In genomic region chr2:116074061-116074460, GRCm38 (mm10) we compare ENCODE assay signal across 14 mouse cellular contexts. TPM values are rescaled to one million over a fixed set of nuclear protein-coding genes. Genes with fewer than 3 reads are reported as not detected.
DNase-seq lines count a peak whose midpoint lies in the region; ATAC-seq and TF ChIP-seq lines count a peak whose summit lies in the region.
"Had no signal": no experiment of that assay in that cellular context is flagged by ENCODE, and none has a peak within 500 bp of the region (broad histone marks: within the 10 kb centered on the region; RNA-seq: fewer than 3 reads in every experiment).

No protein-coding gene starts in this region.

- DNase-seq in forebrain, embryonic 10.5 days (ENCODE audit: extremely low spot score, low spot score): no peak
- no peak for DNase-seq in right cerebral cortex, adult 2 months (ENCODE audit: low spot score in 2 of 2)
- DNase-seq in ovary, postnatal 10 days (ENCODE audit: low spot score): no peak
- DNase-seq in left cerebral cortex, postnatal 36 days (ENCODE audit: low spot score in 2 of 2): no peak
- DNase-seq: heart, adult 18-20 months; lung, embryonic 14.5 days had no signal

- peak overlapping the region; percentile 86 for H3K4me2 ChIP-seq in forebrain, embryonic 13.5 days
- peak overlapping the region; percentile 87 for H3K4me2 ChIP-seq in hindbrain, embryonic 13.5 days
- no peak overlapping the region; the same call in none of the 2 replicates for H3K4me2 ChIP-seq in midbrain, embryonic 16.5 days (ENCODE audit: low read length)
- H3K4me2 ChIP-seq: limb, embryonic 12.5 days had no signal

- ATAC-seq in forebrain, embryonic 13.5 days: no peak
- no peak for ATAC-seq in hindbrain, embryonic 13.5 days (ENCODE audit: low FRiP score)
- no peak for ATAC-seq in midbrain, embryonic 16.5 days
- ATAC-seq: activated CD4-positive, CD25-positive, alpha-beta regulatory T cell, adult 4 months had no signal

- no peaks in the 10 kb centered on the region for H3K9me3 ChIP-seq in forebrain, embryonic 13.5 days (replicated peaks)
- no peaks in the 10 kb centered on the region for H3K9me3 ChIP-seq in forebrain, embryonic 10.5 days
- H3K9me3 ChIP-seq in hindbrain, embryonic 13.5 days: no peaks in the 10 kb centered on the region
- no peaks in the 10 kb centered on the region for H3K9me3 ChIP-seq in midbrain, embryonic 16.5 days (replicated peaks; ENCODE audit: control insufficient read depth, low read length, poor library complexity, severe bottlenecking)
- H3K9me3 ChIP-seq: limb, embryonic 12.5 days had no signal

- H3K27ac ChIP-seq in forebrain, embryonic 13.5 days: peak overlapping the region; percentile 80; the same call in 1 of the 2 replicates
- H3K27ac ChIP-seq in forebrain, embryonic 10.5 days: no peak overlapping the region
- peak overlapping the region; percentile 53 for H3K27ac ChIP-seq in cortical plate, adult 2 months (ENCODE audit: insufficient read depth, low read length)
- H3K27ac ChIP-seq in hindbrain, embryonic 13.5 days: peak overlapping the region; percentile 85
- peak overlapping the region; percentile 62; the same call in 1 of the 2 replicates for H3K27ac ChIP-seq in midbrain, embryonic 16.5 days (ENCODE audit: low read length)
- H3K27ac ChIP-seq: limb, embryonic 12.5 days had no signal

- H3K27me3 ChIP-seq in forebrain, embryonic 13.5 days: peaks cover 17% of the 10 kb centered on the region
- H3K27me3 ChIP-seq in forebrain, embryonic 10.5 days (ENCODE audit: poor library complexity, severe bottlenecking): peaks cover 93% of the 10 kb centered on the region
- peaks cover 17% of the 10 kb centered on the region; the same call in 1 of the 2 replicates for H3K27me3 ChIP-seq in hindbrain, embryonic 13.5 days
- H3K27me3 ChIP-seq in midbrain, embryonic 16.5 days (ENCODE audit: control insufficient read depth, insufficient read depth, low read depth, low read length): peaks cover 5% of the 10 kb centered on the region; the same call in 1 of the 2 replicates

- no peak for TF ChIP-seq CTCF in cortical plate, adult 2 months (IDR thresholded peaks at IDR 0.05; ENCODE audit: extremely low read depth, insufficient read depth, low read length)

- peak overlapping the region; percentile 41 for H3K4me3 ChIP-seq in forebrain, embryonic 13.5 days
- H3K4me3 ChIP-seq in forebrain, embryonic 10.5 days: no peak overlapping the region
- H3K4me3 ChIP-seq in cortical plate, adult 2 months (ENCODE audit: insufficient read depth, low read length): no peak overlapping the region; the same call in 1 of the 2 replicates
- peak overlapping the region; percentile 83 for H3K4me3 ChIP-seq in hindbrain, embryonic 13.5 days
- no peak overlapping the region for H3K4me3 ChIP-seq in midbrain, embryonic 16.5 days (ENCODE audit: low read depth, low read length)
- H3K4me3 ChIP-seq: limb, embryonic 12.5 days; megakaryocyte, embryonic 14.5 days had no signal

- H3K4me1 ChIP-seq in forebrain, embryonic 13.5 days: peaks cover 48% of the 10 kb centered on the region
- peaks cover 62% of the 10 kb centered on the region for H3K4me1 ChIP-seq in forebrain, embryonic 10.5 days
- H3K4me1 ChIP-seq in cortical plate, adult 2 months (ENCODE audit: control insufficient read depth, insufficient read depth, low read length): no peaks in the 10 kb centered on the region
- H3K4me1 ChIP-seq in hindbrain, embryonic 13.5 days (replicated peaks): peaks cover 45% of the 10 kb centered on the region
- peaks cover 14% of the 10 kb centered on the region for H3K4me1 ChIP-seq in midbrain, embryonic 16.5 days (ENCODE audit: control insufficient read depth, insufficient read depth, low read length)

- H3K36me3 ChIP-seq in forebrain, embryonic 13.5 days (ENCODE audit: poor library complexity, severe bottlenecking): no peaks in the 10 kb centered on the region
- H3K36me3 ChIP-seq in forebrain, embryonic 10.5 days (replicated peaks): no peaks in the 10 kb centered on the region
- no peaks in the 10 kb centered on the region for H3K36me3 ChIP-seq in hindbrain, embryonic 13.5 days
- no peaks in the 10 kb centered on the region for H3K36me3 ChIP-seq in midbrain, embryonic 16.5 days (ENCODE audit: control insufficient read depth, insufficient read depth, low read length)
- H3K36me3 ChIP-seq: G1E; limb, embryonic 12.5 days had no signal

- peak overlapping the region; percentile 95 for H3K9ac ChIP-seq in forebrain, embryonic 13.5 days
- H3K9ac ChIP-seq in hindbrain, embryonic 13.5 days: peak overlapping the region; percentile 77
- no peak overlapping the region for H3K9ac ChIP-seq in midbrain, embryonic 16.5 days (ENCODE audit: low read depth, low read length)
- H3K9ac ChIP-seq: limb, embryonic 12.5 days; lung, embryonic 14.5 days had no signal

- intact Hi-C loops in left cerebral cortex, postnatal 36 days (cut with DNase I): loop anchor here (2.0 to 10.0 kb wide), 2 partner anchors 349 to 747 kb away; no protein-coding TSS in a partner anchor

- 5% methylated on average over 3 of the region's 3 CpGs for WGBS in forebrain, embryonic 13.5 days
- WGBS in forebrain, embryonic 10.5 days: 10% methylated on average over 3 of the region's 3 CpGs
- 19% methylated on average over 3 of the region's 3 CpGs for WGBS in hindbrain, embryonic 13.5 days
- 4% methylated on average over 3 of the region's 3 CpGs for WGBS in midbrain, embryonic 16.5 days

- no peak for TF ChIP-seq POLR2A in cortical plate, adult 2 months (IDR thresholded peaks at IDR 0.05; ENCODE audit: extremely low read depth, insufficient read depth, low read length)

RNA-seq across cellular contexts. Expression of gene Meis2, which starts 8.4 kb away (rescaled TPM):
- polyA plus RNA-seq in forebrain, embryonic 13.5 days (2015; fragmentation: Nextera tagmentation; extraction: Ambion mirVana): 128 and 130 TPM in 2 replicates
- polyA plus RNA-seq in forebrain, embryonic 10.5 days (2016; fragmentation: Nextera tagmentation; extraction: Ambion mirVana): 32.5 TPM in 2 replicates
- polyA plus RNA-seq in cortical plate, adult 2 months (2012; rRNA removed): 62.9 and 86.1 TPM in 2 replicates
- polyA plus RNA-seq in hindbrain, embryonic 13.5 days (2015; fragmentation: Nextera tagmentation; extraction: Ambion mirVana): 139 and 175 TPM in 2 replicates
- polyA plus RNA-seq in midbrain, embryonic 16.5 days (2015; fragmentation: Nextera tagmentation; extraction: Ambion mirVana): 62.5 and 70.2 TPM in 2 replicates
- total RNA-seq in left cerebral cortex, postnatal 36 days (2021): 100 to 1,000 TPM; 100 to 123 TPM

Comparison
In these comparisons a context has a peak if more than half of its experiments do, and no peak if none do; other contexts are left out.
1. H3K4me3 ChIP-seq: peak in forebrain, embryonic 13.5 days (single experiment) and hindbrain, embryonic 13.5 days (single experiment); none in forebrain, embryonic 10.5 days (single experiment), cortical plate, adult 2 months (single experiment) and midbrain, embryonic 16.5 days (single experiment).